Mouse (Mus musculus) CH12.LX (cell line): ENCODE measurements at regions not wholly inside any gene's neighbourhood (a gene's known extent, or its start where the extent isn't known, plus 50 kb on each side); places are given as distances from the start of the nearest gene placed in this dataset.

ENCODE experiments used
- DNase-seq: peaks from one replicate; pipeline ENCODE4 v3.0.0-alpha.2; 2013; ENCODE audit errors: extremely low read depth
- H3K27ac ChIP-seq: 2 replicates; pipeline ENCODE4 v1.5.1; 2012; ENCODE audit warnings: low read depth, mild to moderate bottlenecking, control low read depth, moderate library complexity; ENCODE audit not compliant: insufficient read depth
- H3K27me3 ChIP-seq: replicated peaks from 2 replicates; pipeline ENCODE3; 2012; ENCODE audit warnings: inconsistent platforms
- H3K36me3 ChIP-seq, 2 experiments: replicated peaks in 1 of 2; 2 replicates each; pipeline versions ENCODE3 to v1.6.1; 2012; ENCODE audit warnings: inconsistent platforms in 1 of 2, low read length in 1 of 2, mild to moderate bottlenecking in 1 of 2, mixed read lengths in 1 of 2, moderate library complexity in 1 of 2; ENCODE audit not compliant: control insufficient read depth in 1 of 2, insufficient read depth in 1 of 2
- H3K4me1 ChIP-seq, 2 experiments: 2 replicates each; pipeline ENCODE4 v1.6.1; 2012; ENCODE audit warnings: inconsistent platforms in 1 of 2, moderate library complexity in 1 of 2; ENCODE audit not compliant: insufficient read depth in 2 of 2, control insufficient read depth in 1 of 2
- H3K4me2 ChIP-seq: 2 replicates; pipeline ENCODE4 v1.6.1; 2012; ENCODE audit warnings: low read depth, mild to moderate bottlenecking, control low read depth; ENCODE audit not compliant: poor library complexity, insufficient read depth, severe bottlenecking
- H3K4me3 ChIP-seq, 3 experiments: fragments of 150-350 bp in 1 of 3; sonication (generic) in 1 of 3; replicated peaks in 1 of 3; 2 replicates each; pipeline versions ENCODE3 to v1.5.1; 2011 to 2012; ENCODE audit warnings: low read depth in 2 of 3, low read length in 2 of 3, mild to moderate bottlenecking in 2 of 3, moderate library complexity in 2 of 3, control low read depth in 1 of 3, improper control_type of control experiment in 1 of 3, inconsistent platforms in 1 of 3, mixed read lengths in 1 of 3; ENCODE audit not compliant: poor library complexity in 1 of 3
- H3K79me2 ChIP-seq: replicated peaks from 2 replicates; pipeline ENCODE4 v1.6.1; 2012; ENCODE audit warnings: mild to moderate bottlenecking, moderate library complexity; ENCODE audit not compliant: control insufficient read depth, poor library complexity, insufficient read depth, severe bottlenecking; ENCODE audit errors: extremely low read depth
- H3K9ac ChIP-seq: 2 replicates; pipeline ENCODE4 v1.6.1; 2012; ENCODE audit warnings: low read depth, mild to moderate bottlenecking, control low read depth, moderate library complexity; ENCODE audit not compliant: insufficient read depth
- H3K9me3 ChIP-seq: replicated peaks from 2 replicates; pipeline ENCODE3; 2012; ENCODE audit warnings: low read length, inconsistent platforms, mixed read lengths
- BHLHE40 ChIP-seq: IDR thresholded peaks from 2 replicates; pipeline ENCODE4 v1.6.1; 2011; ENCODE audit warnings: mild to moderate bottlenecking, low read depth, low read length, improper control_type of control experiment
- CTCF ChIP-seq, 2 experiments: IDR thresholded peaks in 1 of 2; conservative IDR thresholded peaks in 1 of 2; 2 replicates each; pipeline ENCODE4 v1.5.1; 2011 to 2012; ENCODE audit warnings: low read depth in 2 of 2, low read length in 2 of 2, improper control_type of control experiment in 1 of 2, inconsistent platforms in 1 of 2, mild to moderate bottlenecking in 1 of 2, moderate library complexity in 1 of 2
- E2F4 ChIP-seq: IDR thresholded peaks from 2 replicates; pipeline ENCODE4 v1.6.1; 2011; ENCODE audit warnings: low read depth, low read length, improper control_type of control experiment; ENCODE audit not compliant: insufficient replicate concordance
- ELF1 ChIP-seq: IDR thresholded peaks from 2 replicates; pipeline ENCODE4 v1.6.1; 2014; ENCODE audit warnings: low read depth, mild to moderate bottlenecking, inconsistent platforms, low read length, improper control_type of control experiment
- ETS1 ChIP-seq: conservative IDR thresholded peaks from 2 replicates; pipeline ENCODE4 v1.6.1; 2012; ENCODE audit warnings: low read depth, mild to moderate bottlenecking, inconsistent platforms, low read length, improper control_type of control experiment, moderate library complexity
- JUN ChIP-seq: IDR thresholded peaks from 2 replicates; pipeline ENCODE4 v1.6.1; 2011; ENCODE audit warnings: low read depth, mild to moderate bottlenecking, low read length, improper control_type of control experiment, moderate library complexity; ENCODE audit not compliant: insufficient read depth
- KAT2A ChIP-seq: IDR thresholded peaks from 2 replicates; pipeline ENCODE4 v1.6.1; 2012; ENCODE audit warnings: low read length, improper control_type of control experiment, inconsistent platforms; ENCODE audit not compliant: insufficient replicate concordance
- MAFK ChIP-seq: IDR thresholded peaks from 2 replicates; pipeline ENCODE4 v1.6.1; 2011; ENCODE audit warnings: low read length, improper control_type of control experiment; ENCODE audit not compliant: insufficient replicate concordance
- MAZ ChIP-seq: IDR thresholded peaks from 2 replicates; pipeline ENCODE4 v1.6.1; 2012; ENCODE audit warnings: low read depth, mild to moderate bottlenecking, inconsistent platforms, low read length, improper control_type of control experiment, moderate library complexity
- MXI1 ChIP-seq: IDR thresholded peaks from 2 replicates; pipeline ENCODE4 v1.6.1; 2011; ENCODE audit warnings: mild to moderate bottlenecking, low read depth, low read length, improper control_type of control experiment
- NELFE ChIP-seq: IDR thresholded peaks from 2 replicates; pipeline ENCODE4 v1.6.1; 2011; ENCODE audit warnings: low read depth, low read length, improper control_type of control experiment
- POLR2A ChIP-seq: IDR thresholded peaks from 2 replicates; pipeline ENCODE4 v1.6.1; 2011; ENCODE audit warnings: low read depth, mild to moderate bottlenecking, improper control_type of control experiment, low read length
- RAD21 ChIP-seq: IDR thresholded peaks from 2 replicates; pipeline ENCODE4 v1.6.1; 2011; ENCODE audit warnings: low read depth, mild to moderate bottlenecking, low read length, improper control_type of control experiment, moderate library complexity
- SIN3A ChIP-seq: IDR thresholded peaks from 2 replicates; pipeline ENCODE4 v1.6.1; 2012; ENCODE audit warnings: low read length, improper control_type of control experiment, inconsistent platforms
- TBP ChIP-seq: conservative IDR thresholded peaks from 2 replicates; pipeline ENCODE4 v1.6.1; 2011; ENCODE audit warnings: low read depth, low read length, improper control_type of control experiment
- UBTF ChIP-seq: IDR thresholded peaks from 2 replicates; pipeline ENCODE4 v1.6.1; 2012; ENCODE audit warnings: low read depth, mild to moderate bottlenecking, inconsistent platforms, low read length, improper control_type of control experiment, moderate library complexity
- USF1 ChIP-seq: IDR thresholded peaks from 2 replicates; pipeline ENCODE4 v1.6.1; 2014; ENCODE audit warnings: low read depth, mild to moderate bottlenecking, inconsistent platforms, low read length, improper control_type of control experiment
- USF2 ChIP-seq: conservative IDR thresholded peaks from 2 replicates; pipeline ENCODE4 v1.6.1; 2011; ENCODE audit warnings: low read depth, low read length, improper control_type of control experiment
- ZC3H11A ChIP-seq: IDR thresholded peaks from 2 replicates; pipeline ENCODE4 v1.6.1; 2012; ENCODE audit warnings: low read depth, mild to moderate bottlenecking, inconsistent platforms, low read length, improper control_type of control experiment
- ZMIZ1 ChIP-seq: IDR thresholded peaks from 2 replicates; pipeline ENCODE4 v1.6.1; 2012; ENCODE audit warnings: low read depth, mild to moderate bottlenecking, inconsistent platforms, low read length, improper control_type of control experiment
- dilution Hi-C: fragments of 300-500 bp; cut with MboI; formaldehyde crosslinking; loops from 2 replicates; pipeline ENCODE4 v1.14.3; 2020; ENCODE audit warnings: low sequenced_read_pairs; ENCODE audit not compliant: extremely low pct_unique_long_range_greater_than_20kb, extremely low pct_ligation_motif_present
- in situ Hi-C: fragments of 300-500 bp; cut with MboI; formaldehyde crosslinking; loops from 3 replicates; pipeline ENCODE4 v1.14.3; 2019; ENCODE audit warnings: low sequenced_read_pairs, low pct_ligation_motif_present, low pct_unique_long_range_greater_than_20kb, mixed read lengths

DNA sequence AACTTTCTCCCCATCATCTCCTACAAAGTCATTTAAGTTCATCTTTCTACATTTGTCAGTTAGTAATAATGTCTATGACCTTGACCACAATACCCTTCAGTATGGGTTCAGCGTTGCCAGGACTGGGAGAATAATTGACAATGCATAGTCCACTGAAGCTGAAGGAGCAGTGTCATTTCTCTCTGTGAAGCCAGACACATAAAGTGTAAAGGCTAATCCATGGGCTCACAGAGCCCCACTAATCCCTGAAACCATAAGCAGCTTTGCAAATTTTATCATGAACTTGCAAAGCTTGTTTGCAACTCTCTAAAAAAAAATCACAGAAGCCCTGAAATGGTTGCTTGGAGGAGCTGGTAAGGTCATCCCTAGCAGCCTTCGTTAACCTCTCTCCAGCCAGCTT is 654.4 kb downstream of the Ccdc50 start:
- DNase-seq: no peak
- H3K27me3 ChIP-seq: no peaks in the 10 kb centered on the region
- no peak overlapping the region for H3K9ac ChIP-seq
- no peak overlapping the region for H3K4me2 ChIP-seq
- no peaks in the 10 kb centered on the region for H3K9me3 ChIP-seq
- dilution Hi-C loops (no loop called here), in situ Hi-C loops (no loop called here)
- no peaks in the 10 kb centered on the region for H3K36me3 ChIP-seq
- H3K79me2 ChIP-seq: no peaks in the 10 kb centered on the region
- no peak overlapping the region for H3K27ac ChIP-seq
- TF ChIP-seq SIN3A (no peak), KAT2A (no peak), ELF1 (no peak), ZC3H11A (no peak), RAD21 (no peak), MXI1 (no peak), USF2 (no peak), TBP (no peak), CTCF (conservative IDR thresholded peaks at IDR 0.05 in 1 of 2, IDR thresholded peaks at IDR 0.05 in 1 of 2; ENCODE audit: low read depth in 2 of 2, low read length in 2 of 2) (no peak), BHLHE40 (no peak), MAFK (no peak)
- H3K4me1 ChIP-seq: peaks cover 0 to 17% of the 10 kb centered on the region in 2 experiments; a peak in 2 of 4 replicates
- no peak overlapping the region for H3K4me3 ChIP-seq

DNA sequence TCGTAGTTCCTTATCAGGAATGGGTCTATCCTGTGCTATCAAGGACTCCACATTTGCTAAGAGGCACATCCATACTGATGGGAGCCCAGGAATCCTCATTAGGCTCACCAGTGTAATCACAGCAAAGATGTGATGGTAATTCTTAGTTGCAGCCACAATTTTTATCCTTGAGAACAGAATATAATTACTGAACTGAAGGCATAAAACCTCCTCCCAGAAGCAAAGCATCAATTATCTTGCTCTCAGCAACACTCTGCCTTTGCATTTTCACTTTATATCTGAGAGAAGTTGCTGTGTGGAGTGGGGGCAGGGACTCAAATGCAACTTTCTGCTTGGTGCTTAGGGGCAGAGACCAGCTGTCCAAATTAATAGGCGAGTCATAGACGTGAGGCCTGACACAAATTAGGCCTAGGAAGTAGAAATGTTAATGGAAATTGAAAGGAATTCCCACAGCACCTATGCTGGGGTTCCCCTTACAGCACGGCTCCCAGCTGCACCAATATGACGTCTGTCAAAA is 676.2 kb downstream of the Ccdc50 start:
- Histone ChIP-seq H3K4me2 (no peak overlapping the region), H3K9me3 (no peaks in the 10 kb centered on the region), H3K79me2 (no peaks in the 10 kb centered on the region), H3K4me3 (no peak overlapping the region), H3K27me3 (no peaks in the 10 kb centered on the region), H3K4me1 (no peaks in the 10 kb centered on the region), H3K36me3 (no peaks in the 10 kb centered on the region), H3K27ac (no peak overlapping the region), H3K9ac (no peak overlapping the region)
- DNase-seq: no peak
- dilution Hi-C loops: no loop called here
- TF ChIP-seq E2F4: no peak
- no peak for TF ChIP-seq ZMIZ1
- TF ChIP-seq NELFE: no peak
- no peak for TF ChIP-seq MAZ
- TF ChIP-seq TBP: no peak
- no peak for TF ChIP-seq UBTF
- no peak for TF ChIP-seq USF2
- no peak for TF ChIP-seq ETS1
- no peak for TF ChIP-seq USF1
- no peak for TF ChIP-seq JUN
- TF ChIP-seq POLR2A: no peak
- in situ Hi-C loops: no loop called here
